Mouse (Mus musculus): Measurements from ENCODE around the gene Ddah1.
"Not testable (repeated sequence)": the region's sequence is repeated elsewhere in the genome, so short reads cannot be mapped to it uniquely, and the experiment has no call there.

The Ddah1 gene

GRCm38 (mm10) chr3:145873271-145873670 lies 114.8 kb downstream of the Ddah1 start:
- no peak for DNase-seq

- DNase-seq: no peak
Measured at GRCm38 (mm10) chr3:145874126-145874525, 115.7 kb downstream of the Ddah1 start.

GRCm38 (mm10) chr3:145876120-145876519 lies 117.6 kb downstream of the Ddah1 start:
- no peak for DNase-seq

- not testable (repeated sequence) for DNase-seq
Measured at GRCm38 (mm10) chr3:145878867-145879266, 120.4 kb downstream of the Ddah1 start.

- DNase-seq: no peak
Measured at GRCm38 (mm10) chr3:145880335-145880734, 121.9 kb downstream of the Ddah1 start.

GRCm38 (mm10) chr3:145882076-145882874 lies 123.8 kb downstream of the Ddah1 start:
- no peak for DNase-seq

GRCm38 (mm10) chr3:145883233-145883632 lies 124.8 kb downstream of the Ddah1 start:
- no peak for DNase-seq

GRCm38 (mm10) chr3:145885376-145885775 lies 126.9 kb downstream of the Ddah1 start:
- no peak for DNase-seq

- DNase-seq: no peak
Measured at GRCm38 (mm10) chr3:145885851-145886464, 127.5 kb downstream of the Ddah1 start.

- no peak for DNase-seq
Measured at GRCm38 (mm10) chr3:145887430-145887971, 129.0 kb downstream of the Ddah1 start.

- DNase-seq: no peak
Measured at GRCm38 (mm10) chr3:145890346-145891132, 132.1 kb downstream of the Ddah1 start.

- no peak for DNase-seq
Measured at GRCm38 (mm10) chr3:145892451-145892850, 134.0 kb downstream of the Ddah1 start.

GRCm38 (mm10) chr3:145894131-145894530 lies 135.7 kb downstream of the Ddah1 start:
- DNase-seq: no peak

GRCm38 (mm10) chr3:145897749-145898148 lies 139.3 kb downstream of the Ddah1 start:
- no peak for DNase-seq

- no peak for DNase-seq
Measured at GRCm38 (mm10) chr3:145899832-145900231, 141.4 kb downstream of the Ddah1 start.

GRCm38 (mm10) chr3:145903530-145903929 lies 145.1 kb downstream of the Ddah1 start:
- DNase-seq: no peak

GRCm38 (mm10) chr3:145904850-145905776 lies 146.6 kb downstream of the Ddah1 start:
- DNase-seq: peak; percentile 72

- no peak for DNase-seq
Measured at GRCm38 (mm10) chr3:145906582-145906981, 148.1 kb downstream of the Ddah1 start.

- no peak for DNase-seq
Measured at GRCm38 (mm10) chr3:145912512-145912911, 154.0 kb downstream of the Ddah1 start.

GRCm38 (mm10) chr3:145913263-145913662 lies 154.8 kb downstream of the Ddah1 start:
- no peak for DNase-seq

GRCm38 (mm10) chr3:145913942-145914341 lies 155.5 kb downstream of the Ddah1 start:
- DNase-seq: not testable (repeated sequence)

GRCm38 (mm10) chr3:145916374-145916773 lies 157.9 kb downstream of the Ddah1 start:
- no peak for DNase-seq
